Mouse (Mus musculus) heart, adult 2 months (tissue): Measurements from ENCODE around the gene Sgk1.

Source experiments
- CTCF ChIP-seq: fragments of 200-600 bp; IDR thresholded peaks from 2 replicates; pipeline ENCODE4 v1.8.1; 2022; ENCODE audit warnings: antibody characterized with exemption, mild to moderate bottlenecking, moderate library complexity
- EP300 ChIP-seq: fragments of 200-500 bp; IDR thresholded peaks from 2 replicates; pipeline ENCODE4 v1.6.1; 2011; ENCODE audit warnings: low read depth, low read length, control low read depth; ENCODE audit not compliant: insufficient read depth
- POLR2A ChIP-seq: fragments of 200-500 bp; IDR thresholded peaks from 2 replicates; pipeline ENCODE4 v1.6.1; 2011; ENCODE audit warnings: mild to moderate bottlenecking, low read depth, low read length, control low read depth; ENCODE audit not compliant: insufficient read depth

- no peak for TF ChIP-seq POLR2A
- no peak for TF ChIP-seq EP300
- no peak for TF ChIP-seq CTCF
Measured at GRCm38 (mm10) chr10:21868623-21869022, 13.4 kb upstream of the Sgk1 start.
